Mouse (Mus musculus) stomach, postnatal 0 days (tissue): Measurements from ENCODE around the gene Camk2g.

Experiments used
- CTCF ChIP-seq: IDR thresholded peaks from 2 replicates; pipeline ENCODE4 v1.5.1; 2016; ENCODE audit warnings: antibody characterized with exemption, low read depth, mild to moderate bottlenecking, moderate library complexity
- EP300 ChIP-seq: optimal IDR thresholded peaks from 2 replicates; pipeline ENCODE3; 2016; ENCODE audit warnings: antibody characterized with exemption

GRCm38 (mm10) chr14:20735052-20735451, 58.8 kb downstream of the Camk2g start:
- TF ChIP-seq CTCF = no peak
- TF ChIP-seq EP300 = no peak
